Mouse (Mus musculus): Measurements from ENCODE around the gene Cmss1.

The Cmss1 gene

DNA sequence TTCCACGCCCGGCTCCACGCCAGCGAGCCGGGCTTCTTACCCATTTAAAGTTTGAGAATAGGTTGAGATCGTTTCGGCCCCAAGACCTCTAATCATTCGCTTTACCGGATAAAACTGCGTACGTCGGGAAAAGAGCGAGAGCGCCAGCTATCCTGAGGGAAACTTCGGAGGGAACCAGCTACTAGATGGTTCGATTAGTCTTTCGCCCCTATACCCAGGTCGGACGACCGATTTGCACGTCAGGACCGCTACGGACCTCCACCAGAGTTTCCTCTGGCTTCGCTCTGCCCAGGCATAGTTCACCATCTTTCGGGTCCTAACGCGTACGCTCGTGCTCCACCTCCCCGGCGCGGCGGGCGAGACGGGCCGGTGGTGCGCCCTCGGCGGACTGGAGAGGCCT, 215.5 kb downstream of the Cmss1 start:
- DNase-seq (ENCODE audit: low spot score in 2 of 2), result peak; percentile 100

DNA sequence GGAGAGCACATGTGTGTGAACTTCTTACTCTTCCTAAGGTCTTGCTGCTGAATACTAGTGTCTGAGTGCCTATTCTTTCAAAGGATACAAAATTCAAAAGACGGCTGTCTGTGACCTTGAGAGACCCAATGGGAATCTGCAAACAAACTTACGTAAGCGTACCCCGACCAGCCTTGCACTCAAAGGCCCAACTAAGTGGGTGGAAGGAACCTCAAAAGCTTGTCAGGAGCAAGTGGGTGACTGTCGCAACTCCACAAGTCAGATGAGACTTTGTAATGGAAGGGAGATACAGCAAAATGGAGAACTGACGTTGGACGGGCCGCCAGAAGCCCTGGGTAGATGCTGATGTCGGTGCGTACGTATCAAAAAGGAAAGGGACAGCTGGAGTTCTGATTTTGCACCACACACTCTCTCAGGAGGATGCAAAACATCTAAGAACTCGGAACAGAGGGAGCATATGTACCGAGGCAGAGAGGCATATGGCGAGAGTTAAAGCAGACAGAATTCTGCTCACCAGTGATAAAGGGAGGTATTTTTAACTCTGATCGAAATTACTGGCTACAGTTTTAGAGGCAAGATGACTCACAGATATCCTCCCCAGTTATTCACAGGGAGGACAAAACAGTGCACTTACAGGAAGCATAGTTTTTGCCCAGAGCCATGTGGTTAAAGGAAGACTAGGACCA, 217.0 kb downstream of the Cmss1 start:
- peak; percentile 71 to 85 for DNase-seq (ENCODE audit: low spot score in 2 of 2)

DNA sequence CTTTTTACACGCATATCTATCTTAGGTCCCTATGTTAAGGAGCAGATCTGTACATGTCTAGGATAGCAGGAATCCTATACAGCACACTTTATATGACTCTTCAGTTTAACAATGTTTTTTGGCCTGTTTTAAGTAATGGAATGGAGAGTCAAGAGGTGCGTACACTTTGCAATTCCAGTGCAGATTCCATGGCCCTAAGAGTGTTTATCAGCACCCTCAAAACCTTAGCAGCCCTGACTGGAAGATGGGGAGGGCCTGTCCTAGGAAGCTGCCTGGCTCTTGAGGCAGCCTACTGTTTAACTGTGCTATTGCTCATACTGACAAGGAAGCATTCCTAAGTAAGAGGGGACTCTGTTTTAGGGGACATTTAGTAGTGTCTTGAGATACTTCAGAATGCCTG, 222.4 kb downstream of the Cmss1 start:
- DNase-seq (ENCODE audit: low spot score in 2 of 2), result no peak

DNA sequence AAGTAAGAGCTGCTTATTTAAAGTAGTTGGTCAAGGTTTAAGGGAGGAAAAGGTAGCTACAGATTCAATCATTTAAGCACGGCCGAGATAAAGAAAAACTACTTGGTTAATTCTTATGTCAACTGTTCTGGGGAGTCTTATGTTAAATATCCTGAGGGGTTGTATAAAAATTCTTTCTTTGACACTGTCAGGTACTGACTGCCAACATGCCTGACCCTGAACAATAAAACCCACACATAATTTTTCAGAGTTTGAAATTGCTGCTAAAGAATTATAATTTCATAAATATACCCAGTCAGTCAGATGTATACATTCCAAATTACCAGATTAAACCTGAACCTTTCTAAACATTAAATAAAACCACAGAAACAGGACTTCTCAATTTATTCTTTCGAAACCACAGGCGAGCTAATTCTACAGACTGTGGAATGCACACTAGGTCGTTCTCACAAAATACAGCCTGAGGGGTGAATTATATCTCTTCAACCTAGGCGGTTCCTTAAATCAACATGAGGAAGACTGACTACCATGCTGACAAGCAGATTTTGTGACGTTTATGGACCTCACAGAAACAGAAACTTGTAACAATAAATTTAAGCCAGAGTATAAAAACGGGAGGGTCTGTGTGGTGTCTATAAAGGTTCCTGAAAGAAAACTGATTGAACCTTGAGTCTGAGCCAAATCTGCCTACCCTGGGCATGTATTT, 223.2 kb downstream of the Cmss1 start:
- DNase-seq (ENCODE audit: low spot score in 2 of 2), result no peak

- DNase-seq (ENCODE audit: low spot score in 2 of 2), result no peak
These were observed 227.9 kb downstream of the Cmss1 start for GRCm38 (mm10) chr16:57378631-57379330.

DNA sequence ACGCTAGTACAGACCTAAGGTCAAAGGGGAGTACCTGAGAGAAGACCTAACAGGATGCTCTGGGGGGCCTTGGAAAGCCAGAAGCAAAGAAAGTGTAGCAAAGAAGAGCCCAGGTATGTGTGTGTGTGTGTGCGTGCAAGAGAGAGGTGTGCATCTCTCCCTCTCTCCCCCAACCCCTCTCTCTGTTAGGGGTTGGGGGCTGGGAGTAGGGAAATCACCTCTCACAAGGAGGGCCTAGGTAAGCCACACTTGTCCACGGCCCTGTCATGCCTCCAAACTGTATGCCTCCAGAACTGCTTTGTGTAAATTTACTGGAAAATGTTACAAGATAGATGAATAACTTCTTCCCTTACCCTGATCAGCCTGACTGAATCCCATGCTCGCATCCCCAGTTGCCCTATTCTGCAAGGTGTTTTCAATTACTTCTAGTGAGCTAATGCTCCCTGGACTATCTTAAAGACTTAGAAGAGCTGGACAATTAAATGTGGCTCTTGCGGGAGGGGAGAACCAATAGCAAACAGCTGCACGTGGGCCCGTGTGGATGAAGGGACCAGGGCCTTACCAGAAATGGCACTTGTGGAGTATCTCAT, 231.3 kb downstream of the Cmss1 start:
- DNase-seq (ENCODE audit: low spot score in 2 of 2), result no peak

DNA sequence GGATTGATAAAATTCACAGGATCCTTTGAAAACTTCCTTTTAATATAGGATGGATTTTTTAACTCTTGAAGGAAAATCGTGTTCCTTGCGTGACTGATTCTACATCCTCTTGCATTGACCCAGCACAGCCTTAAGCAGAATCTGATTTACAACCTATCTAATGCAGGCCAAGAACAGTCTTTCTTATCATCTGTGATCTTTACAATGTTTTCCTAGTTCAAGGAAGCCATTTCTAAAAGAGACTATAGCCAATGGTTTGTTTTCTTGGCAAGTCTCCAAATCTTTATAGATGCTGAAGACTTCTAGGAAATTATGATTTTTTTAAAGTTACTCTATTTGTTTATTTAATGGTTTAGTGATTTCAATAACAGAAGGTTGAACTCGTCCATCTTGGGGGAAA, 234.5 kb downstream of the Cmss1 start:
- DNase-seq (ENCODE audit: low spot score in 2 of 2), result no peak

- DNase-seq (ENCODE audit: low spot score in 2 of 2), result no peak
These were observed 236.7 kb downstream of the Cmss1 start for GRCm38 (mm10) chr16:57369846-57370496.

DNA sequence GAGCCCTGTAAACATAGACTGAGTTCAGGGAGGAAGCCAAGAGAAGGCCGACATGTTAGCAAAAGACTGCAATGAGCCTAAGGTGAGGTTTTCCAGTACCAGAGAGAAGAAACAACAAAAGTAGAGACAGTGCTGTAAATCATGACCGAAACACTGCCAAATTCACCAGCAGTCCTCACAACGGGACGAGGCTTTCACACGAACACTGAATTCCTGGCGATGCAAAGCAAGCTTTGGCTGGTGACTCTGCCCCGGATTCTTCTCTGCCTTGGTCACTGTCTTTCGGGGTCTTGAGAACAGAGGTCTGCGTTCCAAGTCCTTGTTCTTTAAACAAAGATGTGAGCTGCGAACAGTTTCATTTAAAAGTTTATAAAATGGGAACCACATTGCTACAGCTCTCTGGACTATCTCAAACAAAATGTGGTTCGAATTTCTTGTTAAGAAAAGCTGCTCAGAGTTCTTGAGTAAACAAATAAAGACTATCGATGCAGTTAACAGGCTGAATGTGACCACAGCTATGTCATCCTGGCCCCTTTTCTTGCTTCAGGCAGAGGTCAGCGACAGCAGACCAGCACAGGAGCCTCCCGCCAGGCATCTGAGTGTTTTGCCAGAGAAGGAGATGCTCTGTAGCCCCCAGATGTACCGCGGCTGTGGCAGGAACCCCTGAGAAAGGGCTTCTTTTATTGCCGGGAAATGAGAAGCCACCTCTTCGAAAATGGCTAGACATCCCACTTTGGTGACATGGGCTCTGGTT, 239.5 kb downstream of the Cmss1 start:
- no peak for DNase-seq (ENCODE audit: low spot score in 2 of 2)

DNA sequence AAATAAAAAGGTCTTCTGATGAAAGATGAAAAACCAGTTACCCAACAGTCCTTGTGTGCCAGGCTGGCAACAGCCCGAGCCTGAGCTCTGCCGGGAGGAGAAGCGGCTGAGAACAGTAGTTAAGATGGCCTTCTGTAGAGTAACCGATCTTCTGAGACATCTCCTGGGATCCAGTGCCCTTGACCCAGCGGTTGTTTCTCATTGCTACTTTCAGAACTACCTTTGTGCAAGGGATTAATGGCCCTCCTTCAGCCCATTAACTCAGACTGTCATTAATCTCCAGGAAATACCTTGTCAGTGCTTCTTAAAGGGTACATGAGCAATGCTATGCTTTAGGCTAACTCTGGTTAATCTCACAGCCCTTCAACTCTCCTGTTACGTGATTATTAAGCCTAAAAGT, 240.5 kb downstream of the Cmss1 start:
- DNase-seq (ENCODE audit: low spot score in 2 of 2), result no peak

DNA sequence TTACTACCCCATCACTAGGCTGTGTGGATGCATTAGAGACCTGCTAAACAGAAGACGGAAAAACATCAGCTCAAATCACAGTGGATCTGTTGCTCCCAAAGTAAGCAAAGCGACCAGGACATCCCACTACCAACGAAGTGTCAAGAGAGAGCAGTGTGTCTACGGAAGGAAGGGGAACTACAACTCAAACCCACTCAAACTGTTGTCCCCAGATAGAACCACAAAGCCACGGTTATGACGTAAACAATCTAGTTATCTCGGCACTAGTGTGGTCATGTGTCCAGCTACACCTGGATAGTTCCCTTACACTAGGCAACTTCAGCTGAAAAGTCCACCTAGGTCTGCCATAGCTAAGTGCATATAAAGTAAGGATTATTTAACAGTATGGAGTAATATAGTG, 242.2 kb downstream of the Cmss1 start:
- no peak for DNase-seq (ENCODE audit: low spot score in 2 of 2)

DNA sequence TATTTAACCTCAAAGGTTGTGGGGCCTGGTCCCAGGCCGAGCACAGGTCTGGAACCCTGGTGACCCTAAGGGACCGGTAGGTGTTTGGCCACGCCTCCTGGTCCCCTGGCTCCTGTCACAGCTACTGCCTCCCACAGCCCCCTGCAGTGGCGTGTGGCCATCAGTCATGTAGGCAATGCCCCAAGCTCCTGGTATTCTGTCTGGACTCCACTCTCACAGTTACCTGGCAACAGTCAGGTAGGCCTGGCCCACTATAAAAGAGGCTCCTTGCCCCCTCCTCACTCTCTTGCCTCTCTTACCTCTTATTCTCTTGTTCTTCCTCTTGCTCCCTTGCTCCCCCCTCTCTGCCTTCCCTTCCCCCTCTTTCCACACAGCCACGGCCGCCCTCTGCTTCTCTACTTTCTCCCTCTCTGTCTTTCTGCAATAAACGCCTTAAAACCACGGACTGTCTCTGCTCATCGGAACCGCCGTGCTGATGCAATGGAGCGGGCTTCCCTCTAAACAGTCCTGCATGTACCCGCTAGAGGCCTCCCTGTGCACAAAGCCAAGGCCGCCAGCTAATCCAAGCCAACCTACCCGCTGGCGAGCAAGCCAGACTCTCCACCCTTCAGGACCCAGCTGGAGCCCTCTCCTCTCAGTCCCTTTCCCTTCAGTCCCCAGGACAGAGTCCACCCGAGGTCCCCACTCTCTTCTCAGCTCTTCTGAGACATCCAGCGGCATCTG, 243.8 kb downstream of the Cmss1 start:
- peak; percentile 36 to 47 for DNase-seq (ENCODE audit: low spot score in 2 of 2)

- DNase-seq (ENCODE audit: low spot score in 2 of 2), result no peak
These were observed 245.9 kb downstream of the Cmss1 start for GRCm38 (mm10) chr16:57360785-57361184.

DNA sequence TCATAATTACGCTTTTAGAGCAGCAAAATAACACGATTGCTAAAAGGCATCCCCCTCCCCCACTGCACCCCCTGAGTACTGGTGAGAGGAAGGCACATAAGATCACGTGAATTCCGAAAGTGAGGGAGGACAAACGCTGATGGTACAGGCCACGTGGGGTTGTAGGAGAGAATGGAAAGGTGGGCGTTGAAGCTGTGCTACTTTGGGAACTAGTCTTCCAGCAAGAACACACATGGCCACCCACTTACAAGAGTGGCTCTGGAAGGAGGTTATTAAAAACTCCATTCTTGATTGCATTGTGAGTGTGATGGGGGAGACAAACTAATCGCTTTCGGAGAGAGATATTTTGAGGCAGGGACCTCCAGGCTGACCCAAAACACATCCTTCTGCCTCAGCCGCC, 247.4 kb downstream of the Cmss1 start:
- DNase-seq (ENCODE audit: low spot score in 2 of 2), result peak; percentile 44 to 70

- DNase-seq (ENCODE audit: low spot score in 2 of 2), result no peak
These were observed 249.7 kb downstream of the Cmss1 start for GRCm38 (mm10) chr16:57357011-57357410.

- DNase-seq (ENCODE audit: low spot score in 2 of 2), result no peak
These were observed 250.2 kb downstream of the Cmss1 start for GRCm38 (mm10) chr16:57356454-57356853.

GRCm38 (mm10) chr16:57353932-57354331, 252.7 kb downstream of the Cmss1 start:
- no peak for DNase-seq (ENCODE audit: low spot score in 2 of 2)

- DNase-seq (ENCODE audit: low spot score in 2 of 2), result no peak
These were observed 253.4 kb downstream of the Cmss1 start for GRCm38 (mm10) chr16:57353166-57353721.

DNA sequence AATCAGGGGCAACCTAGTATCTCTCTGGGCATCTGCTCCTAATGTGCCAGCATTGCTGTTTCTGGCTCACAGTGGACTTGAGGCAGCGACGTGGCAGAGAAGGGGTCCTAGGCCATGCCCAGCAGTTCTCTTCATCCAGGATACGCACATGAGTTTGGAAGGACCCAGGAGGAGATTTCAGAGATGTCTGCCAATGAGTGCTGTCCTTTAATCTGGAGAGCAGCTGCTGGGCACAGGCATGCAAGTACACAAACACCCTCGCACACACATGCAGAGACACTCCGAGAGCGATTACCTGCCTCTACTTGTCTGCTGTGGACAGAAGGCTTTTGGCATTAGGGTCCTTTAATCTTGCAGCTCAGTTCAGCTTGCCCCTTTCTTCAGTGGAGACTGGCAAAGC, 253.9 kb downstream of the Cmss1 start, which contains the start of gene Filip1l:
Gene Filip1l (plus strand): TSS at position 343 of the 400 bp plus-strand sequence.
- no peak for DNase-seq (ENCODE audit: low spot score in 2 of 2)

GRCm38 (mm10) chr16:57349689-57350088, 257.0 kb downstream of the Cmss1 start:
- no peak for DNase-seq (ENCODE audit: low spot score in 2 of 2)

Data from frontal cortex, postnatal 36 days (tissue).